Mouse (Mus musculus) layer of hippocampus, adult 11-12 months (tissue): ENCODE results near the gene Sell.
A peak's percentile ranks its signal among the peaks of the same experiment; 100 is the strongest.

ENCODE experiments used
- DNase-seq: peaks from one replicate; pipeline ENCODE4 v3.0.0; 2022; ENCODE audit warnings: low spot score

Sell gene

GRCm38 (mm10) chr1:164075416-164075815 is 13.6 kb downstream of the Sell start:
- no peak for DNase-seq

- DNase-seq: no peak
These were observed 14.7 kb downstream of the Sell start for GRCm38 (mm10) chr1:164076441-164076840.

- no peak for DNase-seq
These were observed 15.2 kb downstream of the Sell start for GRCm38 (mm10) chr1:164077031-164077430.

DNA sequence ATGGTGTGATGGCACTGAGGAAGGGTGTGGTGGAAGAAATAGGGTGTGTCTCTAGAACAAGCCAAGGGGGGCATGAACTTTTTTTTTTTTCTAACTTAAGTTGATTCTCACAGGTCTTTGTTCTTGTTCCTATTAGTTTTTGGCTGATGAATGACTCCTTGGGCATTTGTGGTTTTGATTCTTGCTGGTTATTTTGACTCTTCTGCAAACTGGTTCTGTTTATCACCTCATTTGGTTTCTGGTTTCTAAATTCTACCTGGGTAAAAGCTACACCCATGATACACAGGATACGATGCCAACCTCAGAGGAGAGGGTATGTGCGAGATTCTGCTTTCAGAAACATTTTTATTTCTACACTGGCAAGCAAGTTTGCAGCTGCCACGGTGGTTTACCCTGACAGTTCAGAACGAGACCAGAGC is 16.6 kb downstream of the Sell start:
- no peak for DNase-seq

DNA sequence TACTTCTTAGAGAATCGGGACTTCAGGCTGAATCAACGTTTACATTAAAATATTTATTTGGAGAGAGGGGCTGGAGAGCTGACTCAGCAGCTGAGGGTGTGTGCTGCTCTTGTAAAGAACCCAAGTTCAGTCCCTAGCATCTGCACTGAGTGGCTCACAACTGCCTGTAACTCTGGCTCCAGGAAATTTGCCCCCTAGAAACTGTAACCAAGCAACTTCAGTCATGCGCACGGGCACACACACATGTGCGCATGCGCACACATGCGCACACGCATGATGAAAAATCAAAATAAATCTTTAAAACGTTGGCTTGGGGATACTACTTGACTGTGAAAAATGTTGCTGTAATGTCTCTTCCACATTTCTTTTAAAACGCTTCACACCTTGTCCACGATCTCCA is 17.3 kb downstream of the Sell start:
- DNase-seq: no peak

DNA sequence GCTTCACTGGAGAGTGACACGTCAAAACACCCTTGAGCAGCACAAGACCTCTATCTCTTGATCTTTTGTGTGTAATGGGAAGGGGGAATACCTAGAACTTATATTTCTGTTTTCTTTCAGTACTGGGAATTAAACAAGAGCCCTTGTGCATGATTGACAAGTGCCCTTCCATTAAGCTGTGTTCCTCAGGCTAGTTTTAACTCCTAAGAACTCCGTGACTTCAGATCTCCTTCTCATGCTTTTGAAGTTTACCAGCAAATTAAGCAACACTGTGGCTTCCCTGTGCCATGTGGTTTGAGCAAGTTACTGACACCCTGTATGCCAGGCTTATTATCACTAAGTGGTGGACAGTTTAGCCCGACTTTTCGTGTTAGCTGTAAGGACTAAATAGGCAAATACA is 21.3 kb downstream of the Sell start:
- no peak for DNase-seq

- DNase-seq: no peak
These were observed 25.0 kb downstream of the Sell start for GRCm38 (mm10) chr1:164086797-164087196.

GRCm38 (mm10) chr1:164087872-164088271 is 26.1 kb downstream of the Sell start:
- no peak for DNase-seq

DNA sequence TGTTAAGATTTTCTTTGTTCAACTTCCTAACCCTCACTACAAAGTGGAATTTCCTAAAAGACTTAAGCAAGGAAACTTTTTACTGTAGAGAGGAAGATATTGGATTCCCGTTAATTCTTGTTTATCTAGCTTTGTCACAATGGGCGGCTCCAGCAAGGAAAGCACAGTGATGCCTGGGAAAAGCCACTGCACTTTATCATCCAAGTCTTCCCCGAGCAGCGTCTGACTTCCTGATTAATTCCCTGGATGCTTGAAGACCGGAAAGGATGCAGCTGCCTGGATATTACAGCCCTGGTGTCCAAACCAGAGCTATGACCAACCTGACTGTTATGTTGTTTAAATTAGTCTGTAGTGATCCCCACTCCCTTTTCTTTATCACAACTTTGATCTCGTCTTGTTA is 35.0 kb downstream of the Sell start:
- no peak for DNase-seq

- DNase-seq: no peak
These were observed 36.1 kb downstream of the Sell start for GRCm38 (mm10) chr1:164097911-164098310.

GRCm38 (mm10) chr1:164098372-164098771 is 36.6 kb downstream of the Sell start:
- DNase-seq: peak; percentile 32

- no peak for DNase-seq
These were observed 48.0 kb downstream of the Sell start for GRCm38 (mm10) chr1:164109763-164110162.

DNA sequence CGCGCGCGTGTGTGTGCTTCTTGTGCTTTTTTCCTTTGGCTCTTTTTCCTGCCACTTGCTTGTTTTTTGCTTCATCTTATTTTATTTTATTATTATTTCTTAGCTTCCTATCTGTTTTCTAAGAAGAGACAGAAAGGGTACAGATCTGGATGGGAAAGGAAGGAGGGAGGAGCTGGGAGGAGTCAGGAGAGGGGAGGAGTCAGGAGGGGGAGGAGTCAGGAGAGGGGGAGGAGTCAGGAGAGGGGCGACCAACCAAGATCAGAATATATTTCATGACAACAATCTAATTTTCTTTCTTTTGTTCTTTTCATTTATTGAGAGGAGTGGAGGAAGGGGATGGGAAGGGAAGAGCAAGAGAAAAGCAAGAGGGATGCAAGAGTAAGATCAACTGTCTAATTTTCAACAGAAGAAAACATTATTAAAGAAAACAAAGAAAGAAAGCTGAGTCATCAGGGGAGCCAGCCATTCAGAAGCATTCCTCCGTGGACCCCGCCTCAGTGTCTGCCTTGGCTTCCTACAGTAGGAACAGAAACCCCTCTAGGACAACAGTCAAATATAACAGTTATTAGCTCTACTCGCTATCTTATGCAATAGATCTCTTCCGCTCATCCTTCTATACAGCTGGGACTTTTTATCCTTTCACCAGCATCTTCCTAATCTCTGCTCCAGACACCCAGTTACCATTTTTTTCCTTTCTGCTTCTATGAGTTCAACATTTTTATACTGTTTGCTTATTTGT is 49.0 kb downstream of the Sell start:
- DNase-seq: no peak

DNA sequence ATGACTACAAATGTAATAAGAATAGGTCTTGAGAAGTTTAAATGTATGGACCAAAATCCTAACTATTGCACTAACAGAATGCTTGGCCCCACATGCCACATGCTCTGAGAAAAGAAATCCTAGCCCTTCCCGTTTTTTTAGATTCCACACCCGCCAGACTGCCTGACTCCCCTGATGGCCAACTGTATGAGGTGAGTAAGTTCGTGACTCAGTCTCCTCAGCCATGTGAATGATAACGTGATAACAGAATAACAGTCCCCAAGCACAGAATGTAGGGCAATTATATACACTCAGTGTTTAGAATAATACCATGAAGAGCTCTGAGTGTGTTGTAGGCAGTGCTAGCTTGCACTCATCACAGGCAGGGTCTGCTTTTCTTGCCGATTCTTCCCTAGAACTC is 52.5 kb downstream of the Sell start:
- DNase-seq: no peak

DNA sequence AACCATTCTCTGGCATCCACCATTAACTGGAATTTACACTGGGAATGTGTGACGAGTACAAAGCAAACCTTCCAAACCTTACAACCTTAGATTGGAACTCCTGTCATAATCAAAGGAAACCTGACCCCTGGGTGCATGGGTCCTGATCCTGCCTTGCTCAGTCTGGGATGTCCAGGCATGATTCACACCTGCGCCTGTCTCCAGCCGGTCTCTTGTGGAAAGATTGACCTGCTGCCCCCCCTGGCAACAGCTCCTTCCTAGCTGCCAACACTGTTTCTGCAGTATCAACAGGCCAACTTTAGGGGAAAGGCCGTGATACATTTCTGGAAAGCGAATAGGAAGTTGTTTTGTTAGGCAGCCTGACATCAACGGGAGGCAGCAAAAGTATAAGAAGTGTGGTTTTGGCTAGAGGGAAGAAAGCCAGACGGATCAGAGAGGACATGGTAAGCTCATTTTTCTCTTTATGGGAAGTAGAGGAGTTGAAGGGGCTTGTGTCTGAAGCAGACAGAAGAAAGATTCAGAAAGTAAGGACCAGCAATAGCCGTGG is 53.2 kb downstream of the Sell start, which contains the start of gene Selp:
Gene Selp, plus strand, starts transcription at position 318 of the 547 bp plus-strand sequence.
- no peak for DNase-seq

DNA sequence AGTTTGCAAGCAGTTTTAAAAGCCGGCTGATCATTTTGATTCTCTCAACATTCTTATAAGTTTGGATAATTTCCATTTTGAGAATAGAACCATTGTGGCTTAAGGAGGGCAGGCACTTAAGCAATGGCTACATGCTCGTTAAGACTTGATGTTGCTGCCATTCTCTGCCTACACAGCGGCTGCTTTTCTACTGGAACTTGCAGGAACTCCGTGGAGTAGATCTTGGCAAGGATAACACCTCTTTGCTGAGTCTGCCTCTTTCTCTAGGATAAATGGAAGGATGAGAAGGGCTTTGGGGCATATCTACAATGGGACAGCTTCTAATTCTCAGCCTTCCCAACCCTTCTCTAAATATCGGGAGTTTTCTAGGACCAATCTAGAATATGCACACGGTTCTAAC is 53.9 kb downstream of the Sell start:
- DNase-seq: no peak

GRCm38 (mm10) chr1:164117869-164118268 is 56.1 kb downstream of the Sell start:
- DNase-seq: no peak

DNA sequence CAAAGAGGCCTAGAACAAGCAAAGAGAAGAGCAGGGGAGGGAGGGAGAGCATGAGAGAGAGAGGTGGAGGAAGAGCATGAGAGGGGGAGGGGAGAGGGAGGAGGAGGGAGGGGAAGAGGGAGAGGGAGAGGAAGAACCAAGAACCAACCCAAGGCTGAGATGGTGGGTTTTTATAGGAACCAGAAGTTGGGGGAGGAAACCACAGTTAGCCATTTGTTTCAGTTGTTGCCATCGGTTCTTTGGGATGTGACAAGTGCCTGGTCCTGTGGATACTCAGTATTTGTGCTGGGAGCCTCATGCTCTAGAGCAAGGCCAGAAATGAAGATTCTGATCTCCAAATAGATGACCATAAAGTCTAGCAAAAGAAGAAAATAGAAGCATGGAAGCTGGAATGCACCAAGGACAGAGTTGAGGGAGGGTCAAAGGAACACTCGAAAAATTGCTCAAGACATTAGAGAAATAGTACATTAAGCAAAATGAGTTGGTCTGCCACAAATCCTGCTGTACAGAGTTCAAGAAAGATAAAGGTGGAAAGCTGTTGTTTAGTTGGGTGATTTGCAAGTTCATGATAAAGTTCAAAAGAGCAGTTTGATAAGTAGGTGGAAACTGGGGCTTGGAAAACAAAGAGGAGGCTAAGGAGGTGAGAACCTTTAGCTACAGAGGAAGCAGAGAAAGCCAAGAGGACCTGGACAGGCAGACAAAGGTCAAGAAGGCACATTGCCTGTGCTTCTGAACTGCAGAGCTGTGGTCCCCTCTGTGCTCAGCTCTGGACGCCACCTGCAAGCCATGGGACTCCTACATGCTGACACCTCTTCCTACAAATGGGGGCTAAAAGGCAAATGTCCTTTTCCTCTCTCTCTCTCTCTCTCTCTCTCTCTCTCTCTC is 58.4 kb downstream of the Sell start:
- DNase-seq: no peak

DNA sequence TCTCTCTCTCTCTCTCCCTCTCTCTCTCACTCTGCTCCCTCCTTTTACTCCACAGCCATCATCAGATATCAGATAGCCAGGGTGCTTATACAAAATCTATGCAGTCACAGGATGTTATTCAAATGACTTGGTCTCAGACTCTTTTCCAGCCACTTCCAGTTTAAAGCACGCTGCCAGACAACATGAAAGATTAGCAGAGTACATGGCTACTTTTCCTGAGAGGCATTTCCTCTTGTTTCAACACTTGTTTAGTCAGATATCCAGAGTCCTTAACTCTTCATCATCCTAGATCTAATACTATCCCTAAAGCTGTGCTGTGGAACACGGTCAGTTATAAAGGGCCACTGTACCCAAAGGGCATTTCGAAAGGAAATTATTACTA is 59.0 kb downstream of the Sell start:
- no peak for DNase-seq

- DNase-seq: no peak
These were observed 62.1 kb downstream of the Sell start for GRCm38 (mm10) chr1:164123836-164124235.

DNA sequence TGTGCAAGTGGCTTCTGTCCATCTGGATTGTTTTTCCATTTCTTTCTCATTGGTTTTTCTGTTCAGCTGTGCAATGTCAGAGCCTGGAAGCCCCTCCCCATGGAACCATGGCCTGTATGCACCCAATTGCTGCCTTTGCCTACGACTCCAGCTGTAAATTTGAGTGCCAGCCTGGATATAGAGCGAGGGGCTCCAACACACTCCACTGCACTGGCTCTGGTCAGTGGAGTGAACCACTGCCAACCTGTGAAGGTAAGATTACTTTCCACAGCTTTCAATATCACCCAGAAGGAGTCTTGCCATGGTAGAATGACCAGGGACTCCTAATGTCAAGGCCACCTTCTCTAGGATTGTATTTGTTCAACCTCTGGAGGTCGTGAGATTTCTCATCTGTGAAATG is 68.2 kb downstream of the Sell start:
- no peak for DNase-seq

GRCm38 (mm10) chr1:164132609-164133008 is 70.8 kb downstream of the Sell start:
- DNase-seq: no peak
